Mouse (Mus musculus): ENCODE results near the gene Arhgap23. TPM values are rescaled to one million over a fixed set of nuclear protein-coding genes. Genes with fewer than 3 reads are reported as not detected.

Gene Arhgap23
- 7.8 and 13.1 TPM in 2 replicates for polyA plus RNA-seq (2014; fragmentation: Nextera tagmentation; extraction: Ambion mirVana)

DNA sequence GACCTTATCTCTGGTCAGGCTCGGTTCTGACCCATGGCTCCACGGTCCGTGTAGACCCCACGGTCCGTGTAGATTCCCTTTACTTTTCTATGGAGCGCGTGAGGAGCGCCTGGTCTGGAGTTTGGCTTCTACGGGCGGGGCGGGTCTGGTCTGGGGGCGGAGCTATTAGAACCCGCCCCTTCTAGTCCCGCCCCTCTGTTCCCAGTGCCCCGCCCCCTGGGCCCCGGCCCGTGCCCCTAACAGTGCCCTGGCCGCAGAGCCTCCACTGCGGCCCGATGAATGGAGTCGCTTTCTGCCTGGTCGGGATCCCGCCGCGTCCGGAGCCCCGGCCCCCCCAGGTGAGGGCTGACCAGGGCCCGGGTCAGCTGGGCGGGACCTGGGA, at the start of gene Arhgap23:
Arhgap23 (plus strand) TSS at position 204 of the 382 bp plus-strand sequence.
- Histone ChIP-seq H3K36me3 (ENCODE audit: control insufficient read depth, insufficient read depth, low read length) (no peaks in the 10 kb centered on the region), H3K4me1 (ENCODE audit: control insufficient read depth, insufficient read depth, low read length) (peaks cover 7% of the 10 kb centered on the region; the same call in 1 of the 2 replicates), H3K9me3 (ENCODE audit: control insufficient read depth, low read length) (no peaks in the 10 kb centered on the region), H3K4me2 (ENCODE audit: low read length) (peak within 1 kb of the TSS; percentile 54), H3K4me3 (replicated peaks; ENCODE audit: low read depth, low read length) (peak within 1 kb of the TSS; percentile 38), H3K27ac (replicated peaks; ENCODE audit: low read depth, low read length) (no peak within 1 kb of the TSS), H3K9ac (replicated peaks; ENCODE audit: low read length) (peak within 1 kb of the TSS; percentile 52), H3K27me3 (ENCODE audit: control insufficient read depth, insufficient read depth, low read length) (peaks cover 5% of the 10 kb centered on the region; the same call in 1 of the 2 replicates)
- ATAC-seq (ENCODE audit: low FRiP score, low TSS enrichment) (peak; percentile 72; the same call in 1 of the 2 replicates), DNase-seq (peak; percentile 69)
- 1% methylated on average over 29 of the region's 29 CpGs for WGBS

DNA sequence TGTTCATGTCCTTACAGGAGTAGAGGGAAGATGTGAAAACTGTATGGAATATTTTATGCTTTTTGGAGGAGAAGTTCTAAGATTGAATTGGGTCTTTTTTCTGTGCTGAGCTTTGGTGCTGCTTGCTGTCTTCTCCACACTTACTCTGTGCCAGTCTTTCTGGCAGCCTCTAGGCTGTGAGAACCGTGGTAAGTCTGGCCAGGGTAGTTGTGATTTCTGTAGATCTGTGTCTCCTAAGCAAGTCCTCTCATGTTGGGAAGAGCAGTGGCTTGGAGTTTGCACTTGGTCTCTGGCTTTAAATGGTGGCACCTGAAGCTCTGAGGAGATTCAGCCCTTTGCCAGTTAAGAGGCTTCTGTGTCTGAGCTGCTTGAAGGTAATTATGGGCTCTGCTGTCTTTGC, 49.8 kb upstream of the Arhgap23 start:
- DNase-seq (no peak), ATAC-seq (ENCODE audit: low FRiP score, low TSS enrichment) (no peak)
- peak overlapping the region; percentile 83 for H3K4me2 ChIP-seq (ENCODE audit: low read length)
- H3K27me3 ChIP-seq (ENCODE audit: control insufficient read depth, insufficient read depth, low read length) = no peaks in the 10 kb centered on the region
- peak overlapping the region; percentile 98; the same call in 1 of the 2 replicates for H3K4me3 ChIP-seq (replicated peaks; ENCODE audit: low read depth, low read length)
- no peaks in the 10 kb centered on the region for H3K36me3 ChIP-seq (ENCODE audit: control insufficient read depth, insufficient read depth, low read length)
- H3K9me3 ChIP-seq (ENCODE audit: control insufficient read depth, low read length) = no peaks in the 10 kb centered on the region
- 74% methylated on average over 1 of the region's 1 CpGs for WGBS
- no peak overlapping the region for H3K27ac ChIP-seq (replicated peaks; ENCODE audit: low read depth, low read length)
- peaks cover 27% of the 10 kb centered on the region for H3K4me1 ChIP-seq (ENCODE audit: control insufficient read depth, insufficient read depth, low read length)
- 0 out of 2 replicates have a peak overlapping the region, but pooled peaks have one; percentile 50 for H3K9ac ChIP-seq (replicated peaks; ENCODE audit: low read length)

- WGBS = 83% methylated on average over 5 of the region's 5 CpGs
- no peaks in the 10 kb centered on the region for H3K27me3 ChIP-seq (ENCODE audit: control insufficient read depth, insufficient read depth, low read length)
- H3K9me3 ChIP-seq (ENCODE audit: control insufficient read depth, low read length) = no peaks in the 10 kb centered on the region
- no peak for DNase-seq
- no peaks in the 10 kb centered on the region for H3K36me3 ChIP-seq (ENCODE audit: control insufficient read depth, insufficient read depth, low read length)
- H3K4me3 ChIP-seq (replicated peaks; ENCODE audit: low read depth, low read length) = no peak overlapping the region
- H3K9ac ChIP-seq (replicated peaks; ENCODE audit: low read length) = no peak overlapping the region
- no peak overlapping the region for H3K4me2 ChIP-seq (ENCODE audit: low read length)
- peaks cover 29% of the 10 kb centered on the region for H3K4me1 ChIP-seq (ENCODE audit: control insufficient read depth, insufficient read depth, low read length)
- no peak overlapping the region for H3K27ac ChIP-seq (replicated peaks; ENCODE audit: low read depth, low read length)
- ATAC-seq (ENCODE audit: low FRiP score, low TSS enrichment) = no peak
These were observed 46.8 kb upstream of the Arhgap23 start for GRCm38 (mm10) chr11:97368501-97368900.

DNA sequence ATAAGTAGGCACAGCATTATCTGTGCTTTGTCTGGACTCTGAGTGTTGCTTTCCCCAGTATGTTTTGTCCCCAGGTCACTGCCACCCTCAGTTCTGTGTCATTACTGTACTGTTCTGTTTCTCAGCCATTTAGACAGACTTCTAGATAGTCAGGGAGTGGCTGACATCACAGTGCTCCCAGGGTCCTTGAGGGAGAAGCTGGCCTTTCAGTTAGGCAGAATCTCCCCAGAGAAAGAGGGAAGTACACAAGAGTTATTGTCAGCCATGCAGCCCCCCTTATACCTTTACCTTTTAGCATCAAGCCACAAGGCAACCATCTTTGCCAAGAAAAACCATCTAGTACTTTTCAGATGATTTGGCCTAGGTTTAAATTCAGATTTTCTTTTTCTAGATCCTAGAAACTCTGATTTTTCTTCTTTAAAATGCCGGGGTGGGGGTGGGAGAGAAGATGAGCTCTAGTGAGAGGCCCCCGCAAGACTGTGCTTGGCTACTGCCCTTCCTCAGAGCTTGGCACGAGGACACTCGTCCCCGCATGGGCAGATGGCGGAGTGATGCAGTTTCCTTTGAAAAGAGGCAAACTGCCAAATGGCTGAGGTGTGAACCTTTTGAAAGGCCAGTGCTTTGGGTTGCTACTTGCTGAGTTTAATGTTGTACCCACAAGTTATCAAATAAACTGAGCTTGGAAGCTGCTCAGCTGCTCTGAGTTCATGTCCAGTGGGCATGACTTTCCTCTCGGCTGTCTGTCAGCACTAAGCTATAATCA, 44.8 kb upstream of the Arhgap23 start:
- peak; percentile 46 for DNase-seq

DNA sequence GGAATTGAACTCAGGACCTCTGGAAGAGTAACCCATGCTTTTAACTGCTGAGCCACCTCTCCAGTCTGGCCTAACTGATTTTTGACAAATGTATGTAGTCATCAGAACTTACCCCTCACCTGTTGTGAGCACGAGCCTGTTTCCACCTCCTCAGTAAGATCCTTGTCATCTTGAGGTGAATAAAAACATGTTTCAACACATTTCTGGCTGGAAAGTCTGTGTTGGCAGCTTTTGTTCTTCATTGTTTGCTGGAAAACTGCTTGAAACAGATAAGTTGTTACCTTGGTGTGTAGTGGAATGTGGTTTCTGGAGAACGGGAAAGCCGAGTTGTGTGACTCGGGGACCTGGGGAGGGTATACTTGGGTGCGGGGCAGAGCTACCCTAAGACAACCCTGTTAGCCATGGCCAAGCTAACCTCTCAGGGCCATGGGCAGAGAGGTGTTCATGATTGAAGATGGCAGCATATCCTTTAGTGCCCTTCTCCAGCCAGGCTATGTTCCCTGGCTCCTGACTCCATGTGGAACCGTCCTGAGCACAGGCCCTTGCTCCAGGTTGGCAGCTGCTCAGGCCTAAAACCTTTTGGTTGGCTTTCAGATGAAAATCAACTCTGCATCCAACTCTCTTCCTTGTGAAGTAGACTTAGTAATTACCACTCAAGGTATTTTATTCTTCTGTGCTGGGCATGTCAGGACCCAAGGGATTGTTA, 43.0 kb upstream of the Arhgap23 start:
- Histone ChIP-seq H3K36me3 (ENCODE audit: control insufficient read depth, insufficient read depth, low read length) (peaks cover 25% of the 10 kb centered on the region), H3K4me1 (ENCODE audit: control insufficient read depth, insufficient read depth, low read length) (peaks cover 3% of the 10 kb centered on the region; the same call in 1 of the 2 replicates), H3K27me3 (ENCODE audit: control insufficient read depth, insufficient read depth, low read length) (no peaks in the 10 kb centered on the region), H3K4me3 (replicated peaks; ENCODE audit: low read depth, low read length) (no peak overlapping the region), H3K4me2 (ENCODE audit: low read length) (no peak overlapping the region), H3K27ac (replicated peaks; ENCODE audit: low read depth, low read length) (no peak overlapping the region), H3K9me3 (ENCODE audit: control insufficient read depth, low read length) (no peaks in the 10 kb centered on the region), H3K9ac (replicated peaks; ENCODE audit: low read length) (no peak overlapping the region)
- ATAC-seq (ENCODE audit: low FRiP score, low TSS enrichment) = no peak
- no peak for DNase-seq
- 92% methylated on average over 6 of the region's 6 CpGs for WGBS

More for the DNA sequence above, 44.8 kb upstream of the Arhgap23 start:
- WGBS = 80% methylated on average over 7 of the region's 7 CpGs
- H3K27me3 ChIP-seq (ENCODE audit: control insufficient read depth, insufficient read depth, low read length) = no peaks in the 10 kb centered on the region
- no peak overlapping the region for H3K4me3 ChIP-seq (replicated peaks; ENCODE audit: low read depth, low read length)
- H3K9ac ChIP-seq (replicated peaks; ENCODE audit: low read length) = no peak overlapping the region
- H3K36me3 ChIP-seq (ENCODE audit: control insufficient read depth, insufficient read depth, low read length) = peaks cover 14% of the 10 kb centered on the region
- H3K9me3 ChIP-seq (ENCODE audit: control insufficient read depth, low read length) = no peaks in the 10 kb centered on the region
- H3K4me2 ChIP-seq (ENCODE audit: low read length) = no peak overlapping the region
- H3K27ac ChIP-seq (replicated peaks; ENCODE audit: low read depth, low read length) = no peak overlapping the region
- H3K4me1 ChIP-seq (ENCODE audit: control insufficient read depth, insufficient read depth, low read length) = peaks cover 11% of the 10 kb centered on the region
- ATAC-seq (ENCODE audit: low FRiP score, low TSS enrichment) = no peak

GRCm38 (mm10) chr11:97373402-97373801, 41.9 kb upstream of the Arhgap23 start:
- Histone ChIP-seq H3K4me1 (ENCODE audit: control insufficient read depth, insufficient read depth, low read length) (peaks cover 3% of the 10 kb centered on the region; the same call in 1 of the 2 replicates), H3K4me2 (ENCODE audit: low read length) (no peak overlapping the region), H3K27me3 (ENCODE audit: control insufficient read depth, insufficient read depth, low read length) (no peaks in the 10 kb centered on the region), H3K9me3 (ENCODE audit: control insufficient read depth, low read length) (no peaks in the 10 kb centered on the region), H3K36me3 (ENCODE audit: control insufficient read depth, insufficient read depth, low read length) (peaks cover 36% of the 10 kb centered on the region), H3K4me3 (replicated peaks; ENCODE audit: low read depth, low read length) (no peak overlapping the region), H3K27ac (replicated peaks; ENCODE audit: low read depth, low read length) (no peak overlapping the region), H3K9ac (replicated peaks; ENCODE audit: low read length) (no peak overlapping the region)
- no peak for DNase-seq
- ATAC-seq (ENCODE audit: low FRiP score, low TSS enrichment) = no peak
- 91% methylated on average over 2 of the region's 2 CpGs for WGBS

DNA sequence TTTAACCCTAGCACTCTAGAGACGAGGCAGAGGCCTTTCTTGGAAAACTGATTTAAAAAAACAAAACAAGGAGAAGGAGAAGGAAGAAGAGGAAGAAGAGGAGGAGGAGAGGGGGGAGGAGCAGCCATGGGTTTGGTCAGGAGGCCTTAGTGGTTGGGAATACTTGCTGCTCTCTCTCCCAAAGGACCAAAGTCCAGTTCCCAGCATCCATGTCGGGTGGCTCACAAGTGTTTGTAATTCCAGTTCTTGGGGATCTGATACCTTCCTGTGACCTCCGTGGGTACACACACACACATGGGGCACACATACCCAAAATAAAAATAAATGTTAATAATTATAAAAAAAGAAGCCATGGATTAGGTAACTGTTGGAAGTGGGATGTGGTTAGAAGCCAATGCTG, 35.3 kb upstream of the Arhgap23 start:
- H3K4me3 ChIP-seq (replicated peaks; ENCODE audit: low read depth, low read length) = no peak overlapping the region
- H3K27ac ChIP-seq (replicated peaks; ENCODE audit: low read depth, low read length) = no peak overlapping the region
- H3K4me1 ChIP-seq (ENCODE audit: control insufficient read depth, insufficient read depth, low read length) = no peaks in the 10 kb centered on the region
- no peak overlapping the region for H3K4me2 ChIP-seq (ENCODE audit: low read length)
- ATAC-seq (ENCODE audit: low FRiP score, low TSS enrichment) = no peak
- 87% methylated on average over 3 of the region's 3 CpGs for WGBS
- H3K9me3 ChIP-seq (ENCODE audit: control insufficient read depth, low read length) = no peaks in the 10 kb centered on the region
- no peak for DNase-seq
- no peaks in the 10 kb centered on the region for H3K27me3 ChIP-seq (ENCODE audit: control insufficient read depth, insufficient read depth, low read length)
- peaks cover 75% of the 10 kb centered on the region for H3K36me3 ChIP-seq (ENCODE audit: control insufficient read depth, insufficient read depth, low read length)
- no peak overlapping the region for H3K9ac ChIP-seq (replicated peaks; ENCODE audit: low read length)

DNA sequence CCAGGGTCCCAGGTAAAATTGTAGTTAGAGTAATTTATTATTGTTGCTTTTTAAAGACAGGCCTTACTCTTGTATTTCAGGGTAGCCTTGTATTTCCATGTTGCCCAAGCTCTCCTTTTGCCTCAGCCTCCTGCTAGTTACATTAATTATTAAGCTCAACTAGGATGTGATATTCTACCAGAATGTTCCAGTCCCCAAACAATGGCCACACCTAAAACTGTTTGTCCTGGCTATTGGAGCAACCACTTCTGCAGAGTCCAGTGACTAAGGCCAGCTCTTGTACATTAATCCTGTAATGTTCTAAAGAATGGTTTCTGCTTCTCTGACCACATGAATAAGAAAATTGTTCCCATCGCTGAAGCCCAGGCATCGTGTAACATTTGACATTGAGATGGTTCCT, 32.3 kb upstream of the Arhgap23 start:
- H3K4me2 ChIP-seq (ENCODE audit: low read length) = no peak overlapping the region
- no peaks in the 10 kb centered on the region for H3K4me1 ChIP-seq (ENCODE audit: control insufficient read depth, insufficient read depth, low read length)
- no peak for ATAC-seq (ENCODE audit: low FRiP score, low TSS enrichment)
- DNase-seq = no peak
- WGBS = 95% methylated on average over 2 of the region's 2 CpGs
- H3K36me3 ChIP-seq (ENCODE audit: control insufficient read depth, insufficient read depth, low read length) = peaks cover 73% of the 10 kb centered on the region
- H3K27ac ChIP-seq (replicated peaks; ENCODE audit: low read depth, low read length) = no peak overlapping the region
- H3K4me3 ChIP-seq (replicated peaks; ENCODE audit: low read depth, low read length) = no peak overlapping the region
- no peak overlapping the region for H3K9ac ChIP-seq (replicated peaks; ENCODE audit: low read length)
- H3K27me3 ChIP-seq (ENCODE audit: control insufficient read depth, insufficient read depth, low read length) = no peaks in the 10 kb centered on the region
- H3K9me3 ChIP-seq (ENCODE audit: control insufficient read depth, low read length) = no peaks in the 10 kb centered on the region

Measured in midbrain, embryonic 14.5 days (tissue).